Mouse (Mus musculus) cerebellum, postnatal 4 days (tissue): ENCODE measurements around the gene Wdfy1.

Experiments used
- DNase-seq, 2 experiments: peaks; one replicate each; pipeline ENCODE4 v3.0.0; 2022; ENCODE audit warnings: low spot score in 2 of 2, mixed read lengths in 1 of 2

Wdfy1 gene

GRCm38 (mm10) chr1:79657411-79657810 lies 118.5 kb downstream of the Wdfy1 start:
- no peak for DNase-seq

GRCm38 (mm10) chr1:79655819-79656555 lies 120.0 kb downstream of the Wdfy1 start:
- DNase-seq: no peak

- DNase-seq: no peak
Measured at GRCm38 (mm10) chr1:79654948-79655347, 121.0 kb downstream of the Wdfy1 start.
